Mouse (Mus musculus): ENCODE results near the gene Glis3. TPM values are rescaled to one million over a fixed set of nuclear protein-coding genes. Genes with fewer than 3 reads are reported as not detected.

Glis3 gene
- polyA plus RNA-seq, 1 experiment: 1.4 TPM

- H3K27ac ChIP-seq (ENCODE audit: control insufficient read depth, insufficient read depth, low read depth, low read length): no peak overlapping the region
- TF ChIP-seq CTCF (IDR thresholded peaks at IDR 0.05; ENCODE audit: control insufficient read depth, insufficient read depth, insufficient replicate concordance, low read depth, low read length) (no peak), POLR2A (IDR thresholded peaks at IDR 0.05; ENCODE audit: control insufficient read depth, low read depth, low read length) (no peak)
- no peaks in the 10 kb centered on the region for H3K36me3 ChIP-seq (ENCODE audit: control insufficient read depth, insufficient read depth, low read length)
- H3K4me1 ChIP-seq (ENCODE audit: control insufficient read depth, insufficient read depth, low read length): no peaks in the 10 kb centered on the region
- no peaks in the 10 kb centered on the region for H3K27me3 ChIP-seq (ENCODE audit: control insufficient read depth, insufficient read depth, low read length)
- no peak overlapping the region for H3K4me3 ChIP-seq (ENCODE audit: control insufficient read depth, low read depth, low read length)
Measured at GRCm38 (mm10) chr19:28357595-28357994, 322.3 kb downstream of the Glis3 start.

GRCm38 (mm10) chr19:28351068-28352066, 328.5 kb downstream of the Glis3 start:
- TF ChIP-seq POLR2A (IDR thresholded peaks at IDR 0.05; ENCODE audit: control insufficient read depth, low read depth, low read length): no peak
- TF ChIP-seq CTCF (IDR thresholded peaks at IDR 0.05; ENCODE audit: control insufficient read depth, insufficient read depth, insufficient replicate concordance, low read depth, low read length): no peak
- no peak overlapping the region for H3K4me3 ChIP-seq (ENCODE audit: control insufficient read depth, low read depth, low read length)
- H3K36me3 ChIP-seq (ENCODE audit: control insufficient read depth, insufficient read depth, low read length): no peaks in the 10 kb centered on the region
- H3K27ac ChIP-seq (ENCODE audit: control insufficient read depth, insufficient read depth, low read depth, low read length): no peak overlapping the region
- H3K27me3 ChIP-seq (ENCODE audit: control insufficient read depth, insufficient read depth, low read length): no peaks in the 10 kb centered on the region
- H3K4me1 ChIP-seq (ENCODE audit: control insufficient read depth, insufficient read depth, low read length): no peaks in the 10 kb centered on the region

GRCm38 (mm10) chr19:28347080-28347825, 332.6 kb downstream of the Glis3 start:
- no peak overlapping the region for H3K4me3 ChIP-seq (ENCODE audit: control insufficient read depth, low read depth, low read length)
- H3K4me1 ChIP-seq (ENCODE audit: control insufficient read depth, insufficient read depth, low read length): no peaks in the 10 kb centered on the region
- TF ChIP-seq POLR2A (IDR thresholded peaks at IDR 0.05; ENCODE audit: control insufficient read depth, low read depth, low read length) (no peak), CTCF (IDR thresholded peaks at IDR 0.05; ENCODE audit: control insufficient read depth, insufficient read depth, insufficient replicate concordance, low read depth, low read length) (no peak)
- H3K36me3 ChIP-seq (ENCODE audit: control insufficient read depth, insufficient read depth, low read length): no peaks in the 10 kb centered on the region
- no peaks in the 10 kb centered on the region for H3K27me3 ChIP-seq (ENCODE audit: control insufficient read depth, insufficient read depth, low read length)
- no peak overlapping the region for H3K27ac ChIP-seq (ENCODE audit: control insufficient read depth, insufficient read depth, low read depth, low read length)

DNA sequence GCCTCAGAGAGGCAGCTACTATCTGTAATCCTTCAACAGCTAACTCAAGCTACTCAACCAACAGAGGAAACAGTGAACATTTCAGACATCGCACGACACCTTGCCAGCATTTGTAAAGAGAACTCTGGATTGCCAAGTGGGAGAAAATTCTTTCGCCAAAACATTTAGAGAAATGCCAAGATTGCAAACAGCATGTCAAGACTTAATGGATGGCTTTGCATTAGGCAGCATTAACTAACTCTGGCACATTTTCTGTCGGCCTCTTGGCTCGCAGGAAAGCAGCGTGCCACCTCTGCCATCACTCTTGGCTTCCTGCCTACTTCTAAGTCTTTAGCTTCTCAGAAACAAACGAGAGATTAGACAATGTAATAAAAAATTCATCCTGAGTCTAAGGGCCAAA, 336.2 kb downstream of the Glis3 start:
- TF ChIP-seq POLR2A (IDR thresholded peaks at IDR 0.05; ENCODE audit: control insufficient read depth, low read depth, low read length) (no peak), CTCF (IDR thresholded peaks at IDR 0.05; ENCODE audit: control insufficient read depth, insufficient read depth, insufficient replicate concordance, low read depth, low read length) (no peak)
- Histone ChIP-seq H3K27ac (ENCODE audit: control insufficient read depth, insufficient read depth, low read depth, low read length) (no peak overlapping the region), H3K27me3 (ENCODE audit: control insufficient read depth, insufficient read depth, low read length) (no peaks in the 10 kb centered on the region)

DNA sequence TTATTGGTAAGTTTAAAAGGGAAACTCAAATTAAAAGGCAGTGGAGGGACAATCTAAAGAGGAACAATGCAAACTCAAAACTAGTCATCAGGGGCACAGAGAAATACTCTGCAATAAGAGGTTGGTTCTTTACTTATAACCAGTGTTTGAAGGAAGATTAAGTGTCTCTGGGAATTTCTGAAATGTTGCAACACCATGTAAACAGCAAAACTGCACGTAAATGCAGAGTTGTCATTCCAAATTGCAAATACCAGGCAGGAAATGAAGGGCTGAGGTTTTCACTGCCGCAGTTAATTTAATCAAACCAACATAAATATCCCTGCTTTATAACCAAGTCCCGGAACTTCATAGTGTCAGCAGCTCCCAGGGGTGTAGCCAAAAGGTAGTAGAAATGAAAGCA, 342.3 kb downstream of the Glis3 start:
- Histone ChIP-seq H3K27ac (ENCODE audit: control insufficient read depth, insufficient read depth, low read depth, low read length) (no peak overlapping the region), H3K27me3 (ENCODE audit: control insufficient read depth, insufficient read depth, low read length) (no peaks in the 10 kb centered on the region), H3K36me3 (ENCODE audit: control insufficient read depth, insufficient read depth, low read length) (no peaks in the 10 kb centered on the region), H3K4me3 (ENCODE audit: control insufficient read depth, low read depth, low read length) (no peak overlapping the region), H3K4me1 (ENCODE audit: control insufficient read depth, insufficient read depth, low read length) (no peaks in the 10 kb centered on the region)
- TF ChIP-seq CTCF (IDR thresholded peaks at IDR 0.05; ENCODE audit: control insufficient read depth, insufficient read depth, insufficient replicate concordance, low read depth, low read length) (no peak), POLR2A (IDR thresholded peaks at IDR 0.05; ENCODE audit: control insufficient read depth, low read depth, low read length) (no peak)

More for the DNA sequence above, 336.2 kb downstream of the Glis3 start:
- H3K4me1 ChIP-seq (ENCODE audit: control insufficient read depth, insufficient read depth, low read length): no peaks in the 10 kb centered on the region
- H3K4me3 ChIP-seq (ENCODE audit: control insufficient read depth, low read depth, low read length): no peak overlapping the region
- no peaks in the 10 kb centered on the region for H3K36me3 ChIP-seq (ENCODE audit: control insufficient read depth, insufficient read depth, low read length)

DNA sequence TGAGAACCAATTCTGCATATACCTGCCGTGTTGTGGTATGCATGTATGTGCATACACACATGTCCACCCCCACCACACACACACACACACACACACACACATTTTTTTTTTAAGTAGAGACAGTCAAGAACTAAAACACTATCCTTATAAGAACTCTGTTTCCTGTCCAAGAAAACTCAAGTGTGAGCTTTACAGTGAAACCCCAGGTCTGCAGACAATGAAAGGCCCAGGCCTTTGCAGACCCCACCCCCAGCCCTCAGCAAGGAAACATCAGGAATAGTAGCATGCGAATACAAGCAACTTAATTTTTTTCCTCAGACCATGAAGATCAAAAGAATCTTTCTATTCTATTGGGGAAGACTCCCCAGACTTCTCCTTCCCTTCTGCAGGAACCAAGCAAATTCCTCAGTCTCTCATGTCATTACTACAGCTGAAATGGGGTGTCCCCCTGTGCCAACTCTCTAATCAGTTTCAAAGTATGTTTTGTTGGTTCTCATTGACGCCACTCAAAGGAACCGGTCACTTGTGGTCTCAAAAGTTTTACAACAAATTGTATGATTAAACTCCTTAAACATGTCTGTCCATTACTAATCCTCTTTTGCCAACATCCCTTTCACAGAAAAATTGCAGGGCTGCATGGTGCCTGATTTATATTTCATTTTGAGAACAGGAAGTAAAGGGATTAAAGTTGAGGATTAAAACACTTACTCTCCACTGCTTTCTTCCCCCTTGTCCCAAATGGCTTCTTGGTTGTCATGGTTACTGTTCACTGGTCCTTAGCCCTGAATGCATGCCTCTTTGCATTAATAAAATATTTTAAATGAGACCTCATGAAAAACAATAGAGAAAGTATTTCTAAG, 343.0 kb downstream of the Glis3 start:
- Histone ChIP-seq H3K27me3 (ENCODE audit: control insufficient read depth, insufficient read depth, low read length) (no peaks in the 10 kb centered on the region), H3K27ac (ENCODE audit: control insufficient read depth, insufficient read depth, low read depth, low read length) (no peak overlapping the region), H3K4me1 (ENCODE audit: control insufficient read depth, insufficient read depth, low read length) (no peaks in the 10 kb centered on the region)

More for the DNA sequence above, 343.0 kb downstream of the Glis3 start:
- TF ChIP-seq POLR2A (IDR thresholded peaks at IDR 0.05; ENCODE audit: control insufficient read depth, low read depth, low read length): no peak
- TF ChIP-seq CTCF (IDR thresholded peaks at IDR 0.05; ENCODE audit: control insufficient read depth, insufficient read depth, insufficient replicate concordance, low read depth, low read length): no peak
- no peak overlapping the region for H3K4me3 ChIP-seq (ENCODE audit: control insufficient read depth, low read depth, low read length)
- no peaks in the 10 kb centered on the region for H3K36me3 ChIP-seq (ENCODE audit: control insufficient read depth, insufficient read depth, low read length)
